Mouse (Mus musculus) erythroid progenitor cell, adult 5-6 weeks (primary cell): Measurements from ENCODE around the gene Mchr1. TPM values are rescaled to one million over a fixed set of nuclear protein-coding genes. Genes with fewer than 3 reads are reported as not detected.
A peak's percentile ranks its signal among the peaks of the same experiment; 100 is the strongest.
"Not testable (repeated sequence)": the region's sequence is repeated elsewhere in the genome, so short reads cannot be mapped to it uniquely, and the experiment has no call there.

Experiments
- ATAC-seq: replicated peaks from 2 replicates; pipeline ENCODE4 v1.8.0; 2016; ENCODE audit warnings: moderate number of reproducible peaks, mild to moderate bottlenecking, moderate TSS enrichment, inconsistent platforms; ENCODE audit not compliant: poor library complexity, low FRiP score, severe bottlenecking
- total RNA-seq, 2 experiments: library from RNA; stranded (forward) in 1 of 2; stranded (reverse) in 1 of 2; fragments of 150-400 nt in 1 of 2; fragments of 186-747, 209-891 nt in 1 of 2; gene quantifications; 2 replicates each; pipeline versions ENCODE4 v1.2.3 to v1.2.4; 2015 to 2017; ENCODE audit warnings: low replicate concordance in 2 of 2

Gene Mchr1
- total RNA-seq (2015; ENCODE audit: low replicate concordance) (not detected in 2 replicates), total RNA-seq (2017; ENCODE audit: low replicate concordance) (not detected in 2 replicates)

DNA sequence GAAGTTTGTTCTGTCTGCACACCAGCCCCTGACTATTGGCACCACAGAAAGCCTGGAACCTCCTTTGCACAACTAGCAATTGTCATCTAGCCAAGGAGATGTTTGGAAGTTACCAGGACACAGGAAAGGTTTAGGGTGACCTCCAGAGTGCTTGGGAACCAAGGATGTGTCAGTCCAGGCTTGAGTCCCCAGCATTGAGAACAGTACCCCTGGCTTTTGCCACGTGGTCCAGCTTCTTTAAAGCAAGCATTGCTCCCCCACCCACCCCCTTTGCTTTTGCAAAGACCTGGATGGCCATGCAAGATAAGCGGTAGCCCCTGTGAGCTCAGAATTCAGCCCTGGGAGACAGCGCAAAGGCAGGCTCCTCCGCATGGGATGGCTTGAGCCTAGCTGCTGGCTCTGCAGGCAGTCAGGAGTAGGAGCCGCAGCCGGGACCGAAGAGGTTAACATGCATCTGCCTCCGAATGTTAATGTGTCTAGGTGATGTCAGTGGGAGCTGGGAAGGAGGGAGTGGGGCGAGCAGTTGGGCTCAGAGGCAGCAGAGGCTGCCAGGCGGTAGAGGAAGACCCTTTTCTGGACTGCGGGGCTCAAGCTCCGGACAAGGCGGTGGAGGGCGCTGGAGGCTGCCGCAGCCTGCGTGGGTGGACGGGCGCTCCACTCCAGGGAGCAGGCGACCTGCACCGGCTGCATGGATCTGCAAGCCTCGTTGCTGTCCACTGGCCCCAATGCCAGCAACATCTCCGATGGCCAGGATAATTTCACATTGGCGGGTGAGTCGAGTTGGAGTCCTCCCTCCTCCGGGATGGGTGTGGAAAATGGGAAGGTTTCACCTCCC lies at the start of gene Mchr1:
Mchr1 (plus strand) TSS at position 414 of the 835 bp plus-strand sequence.
- no peak for ATAC-seq

DNA sequence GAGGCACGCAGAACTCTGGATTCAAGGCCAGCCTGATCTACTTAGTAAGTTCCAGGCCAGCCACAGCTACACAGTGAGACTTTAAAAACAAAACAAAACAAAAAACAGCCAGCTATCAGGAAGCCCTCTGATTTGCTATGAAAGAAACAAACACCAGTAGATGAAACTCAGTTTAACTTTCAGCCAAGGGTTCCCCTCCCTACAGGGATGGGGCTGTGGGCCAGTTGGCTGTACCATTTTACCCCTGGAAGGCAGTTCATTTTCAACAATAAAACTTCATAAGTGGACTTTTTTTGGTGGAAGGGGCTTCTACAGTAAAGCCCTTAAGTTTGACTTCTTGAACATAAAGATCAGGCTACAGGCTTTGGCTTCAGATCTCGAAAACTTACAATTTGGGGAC lies 46.2 kb upstream of the Mchr1 start:
- ATAC-seq: no peak

DNA sequence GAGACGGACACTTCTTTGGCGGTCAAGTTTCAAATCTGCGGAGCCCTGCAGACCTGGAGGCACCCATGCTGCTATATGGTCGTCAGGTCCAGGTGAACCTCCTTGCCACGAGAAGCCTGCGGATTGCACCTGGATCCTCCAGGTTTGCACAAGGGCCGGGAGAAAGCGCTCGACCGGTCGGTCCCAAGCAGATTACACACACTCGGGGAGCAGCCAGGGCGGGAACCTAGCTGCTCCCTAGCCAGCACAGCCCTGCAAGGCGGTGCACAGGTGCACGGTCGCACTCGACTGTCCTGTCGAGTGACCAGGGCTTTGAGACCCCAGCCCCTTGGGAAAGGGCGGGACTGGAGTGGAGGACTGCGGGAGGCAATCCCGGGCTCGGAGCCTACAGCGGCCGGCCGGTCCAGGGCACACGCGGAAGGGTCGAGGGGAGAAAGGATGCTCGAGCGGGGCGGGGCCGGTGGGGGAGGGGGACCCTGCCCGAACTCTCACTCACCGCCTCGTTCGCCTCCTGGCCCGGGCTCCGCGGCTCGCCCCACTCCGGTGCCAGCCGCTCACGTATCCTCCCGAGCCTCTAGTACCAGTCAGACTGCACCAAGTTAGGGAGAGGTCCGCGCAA lies 45.2 kb upstream of the Mchr1 start:
- 0 out of 2 replicates have a peak, but pooled peaks have one; percentile 21 for ATAC-seq

DNA sequence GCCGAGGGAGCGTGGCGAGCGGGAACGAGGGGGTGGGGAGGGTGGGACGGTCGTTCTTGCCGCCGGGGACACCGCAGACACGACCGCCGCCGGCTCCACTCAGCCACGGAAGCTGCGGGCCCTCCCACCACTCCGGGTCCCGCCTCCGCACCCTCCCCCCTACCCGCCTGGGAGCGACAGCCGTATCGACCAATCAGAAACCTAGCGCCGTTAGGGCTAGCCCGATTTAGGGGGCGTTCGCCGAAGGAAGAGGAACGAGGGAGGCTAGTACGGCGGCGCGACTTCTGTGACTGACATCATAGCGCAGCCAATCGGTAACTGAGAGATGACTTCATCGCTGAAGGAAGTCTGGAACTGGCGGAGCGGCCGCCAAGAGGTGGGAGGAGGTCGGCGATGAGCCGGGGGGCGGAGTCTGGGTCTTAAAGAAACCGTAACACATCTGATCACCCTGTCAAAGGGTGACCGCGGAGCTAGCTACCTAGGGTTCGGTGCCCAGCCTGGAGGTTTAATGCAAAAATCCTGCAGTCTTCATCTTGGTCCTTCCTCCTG lies 44.6 kb upstream of the Mchr1 start, which contains the start of gene Mrtfa:
Mrtfa (minus strand) TSS at position 128 of the 549 bp plus-strand sequence.
- peak; percentile 98 for ATAC-seq

DNA sequence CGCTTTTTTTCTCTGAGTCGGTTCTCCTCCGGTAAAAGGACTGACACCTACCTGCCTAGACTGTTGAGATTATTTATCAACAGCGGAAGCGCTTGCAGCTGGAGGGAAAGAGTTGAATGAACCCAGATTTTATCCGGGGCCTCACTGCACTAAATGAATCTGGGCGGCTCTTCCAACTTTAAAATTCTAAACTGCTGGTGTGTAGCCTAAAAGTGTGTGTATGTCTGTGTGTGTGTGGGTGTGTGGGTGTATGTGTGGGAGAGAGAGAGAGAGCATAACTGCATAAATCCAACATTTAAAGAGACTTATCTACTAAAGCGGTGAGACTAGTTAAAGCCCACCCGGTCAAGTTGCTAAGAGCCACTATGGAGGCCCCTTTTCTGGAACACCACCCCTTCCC lies 44.0 kb upstream of the Mchr1 start:
- no peak for ATAC-seq

DNA sequence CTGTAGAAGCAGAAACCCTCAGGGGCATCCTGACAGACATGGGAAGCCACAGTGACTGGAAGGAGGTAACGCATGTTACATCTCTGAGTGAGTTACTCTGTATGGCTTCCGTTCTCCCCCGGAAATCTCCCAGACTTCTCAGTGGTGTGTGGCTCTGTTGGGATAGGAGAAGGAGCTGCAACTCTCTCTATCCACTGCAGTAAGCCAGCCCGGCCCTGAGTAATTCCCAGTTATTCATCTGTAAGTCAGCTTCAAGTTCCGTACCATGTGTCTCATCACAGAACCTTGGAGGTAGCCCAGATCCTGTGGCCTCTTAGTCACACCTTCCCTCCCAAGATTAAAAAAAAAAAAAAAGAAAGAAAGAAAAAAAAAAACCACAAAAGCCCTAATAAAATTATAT lies 43.0 kb upstream of the Mchr1 start:
- no peak for ATAC-seq

DNA sequence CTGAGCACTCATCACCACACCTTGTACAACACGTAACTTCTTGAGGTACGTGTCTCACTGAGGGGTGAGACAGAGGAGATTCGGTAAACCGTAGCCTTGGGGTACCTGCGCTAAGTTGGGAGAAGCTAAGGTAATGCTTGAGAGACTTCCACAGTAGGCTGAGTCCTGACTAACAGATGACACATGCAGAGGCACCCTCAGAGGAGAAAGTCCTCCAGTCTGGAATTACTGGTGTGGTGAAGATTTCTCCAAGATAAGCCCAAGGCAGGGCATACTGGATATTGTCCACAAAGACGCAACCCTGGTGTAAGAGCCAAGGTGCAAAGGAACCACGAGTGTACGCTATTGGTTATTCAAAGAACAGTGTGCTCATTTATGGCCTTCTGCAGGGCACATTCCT lies 42.4 kb upstream of the Mchr1 start:
- no peak for ATAC-seq

DNA sequence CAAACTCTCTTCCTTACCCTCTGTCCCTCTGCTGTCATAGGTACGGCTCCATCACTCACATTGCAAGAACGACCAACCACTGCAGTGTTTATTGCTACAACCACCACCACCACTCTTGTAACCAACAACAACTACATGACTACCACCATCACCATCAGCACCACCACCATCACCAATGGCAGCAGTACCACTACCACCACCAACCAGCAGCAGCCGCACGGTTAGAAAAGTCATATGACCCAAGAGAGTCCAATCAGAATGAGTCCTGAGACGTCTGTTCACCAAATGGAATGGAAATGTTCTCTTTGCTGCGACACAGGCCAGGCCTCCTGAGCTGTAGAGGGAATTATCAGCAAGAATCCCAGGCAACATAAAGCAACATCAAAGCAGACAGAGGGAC lies 40.5 kb upstream of the Mchr1 start:
- no peak for ATAC-seq

DNA sequence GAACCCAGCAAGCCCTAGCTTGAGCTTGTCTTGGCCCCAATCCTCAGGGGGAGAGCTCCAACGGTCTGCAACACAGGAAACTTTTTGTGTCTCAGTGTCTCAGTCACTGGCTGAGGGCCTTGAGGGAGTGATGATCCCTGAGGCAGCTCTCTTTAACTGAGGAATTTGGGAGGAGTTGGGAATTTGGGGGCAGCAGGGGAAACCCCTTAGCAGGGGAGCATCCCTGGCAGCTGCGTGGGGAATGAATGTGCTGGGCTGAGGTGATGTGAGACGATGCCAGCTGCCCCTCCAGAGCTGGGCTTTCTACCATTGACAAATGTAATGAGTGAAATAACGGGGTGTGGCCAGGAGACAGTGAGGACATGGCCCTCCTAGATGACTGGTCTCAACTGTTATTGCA lies 39.9 kb upstream of the Mchr1 start:
- ATAC-seq: no peak

DNA sequence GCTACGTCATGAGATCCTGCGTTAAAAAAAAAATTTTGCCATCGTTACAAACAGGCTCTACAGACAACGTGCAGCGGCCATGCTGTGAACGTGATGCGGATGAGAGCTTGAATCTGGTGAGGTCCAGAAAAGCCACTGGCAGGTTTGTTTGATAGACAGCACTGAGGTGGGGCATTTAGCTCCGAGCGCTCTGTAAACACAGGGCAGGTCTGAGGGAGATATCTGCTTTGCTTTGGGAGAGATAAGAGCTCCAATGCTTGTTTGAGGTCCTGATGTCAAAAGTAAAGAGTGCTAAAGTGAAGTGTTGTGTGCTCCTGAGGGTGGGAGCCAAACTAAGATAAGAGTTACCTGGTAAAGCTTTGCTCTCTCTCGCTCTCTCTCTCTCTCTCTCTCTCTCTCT lies 38.1 kb upstream of the Mchr1 start:
- ATAC-seq: no peak

DNA sequence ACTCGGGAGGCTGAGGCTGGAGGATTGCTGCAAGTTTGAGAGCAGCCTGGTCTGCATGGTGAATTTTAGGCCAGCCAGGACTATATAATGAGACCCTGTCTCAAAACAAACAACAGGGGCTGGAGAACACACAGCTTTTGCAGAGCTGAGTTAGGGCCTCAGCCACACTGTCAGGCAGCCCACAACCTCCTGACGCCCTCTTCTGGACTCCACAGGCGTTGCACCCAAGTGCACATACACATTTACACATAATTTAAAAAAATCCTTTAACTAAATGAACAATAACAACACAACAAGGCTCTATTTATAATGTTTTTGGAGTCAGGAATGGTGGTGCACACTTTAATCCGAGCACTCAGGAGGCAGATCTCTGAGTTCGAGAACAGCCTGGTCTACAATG lies 36.9 kb upstream of the Mchr1 start:
- no peak for ATAC-seq

DNA sequence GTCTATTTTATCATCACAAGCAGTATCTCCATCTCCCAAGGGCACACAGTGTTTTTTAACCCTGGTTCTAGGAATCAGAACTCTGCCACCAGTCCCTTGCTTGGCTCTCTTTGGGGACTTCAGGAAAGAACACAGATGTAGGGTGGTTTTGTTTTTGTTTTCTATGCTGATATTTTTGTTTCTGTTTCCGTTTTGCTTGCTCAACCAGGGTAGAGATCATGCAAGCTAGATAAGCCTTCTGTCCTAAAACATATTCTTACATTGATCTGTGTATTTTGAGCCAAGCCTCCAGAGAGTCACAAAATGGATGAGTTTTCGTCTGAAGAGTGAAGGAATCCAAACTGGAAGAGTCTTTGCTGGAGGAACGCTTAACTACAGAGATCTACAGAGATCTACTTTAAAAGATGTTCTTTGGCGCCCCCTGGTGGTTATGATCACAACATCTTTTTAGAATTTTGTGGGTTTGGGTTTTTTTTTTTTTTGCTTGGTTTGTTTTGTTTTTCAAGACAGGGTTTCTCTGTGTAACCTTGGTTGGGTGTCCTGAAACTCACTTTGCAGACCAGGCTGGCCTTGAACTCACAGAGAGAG lies 35.8 kb upstream of the Mchr1 start:
- ATAC-seq: no peak; the same call in 1 of the 2 replicates

DNA sequence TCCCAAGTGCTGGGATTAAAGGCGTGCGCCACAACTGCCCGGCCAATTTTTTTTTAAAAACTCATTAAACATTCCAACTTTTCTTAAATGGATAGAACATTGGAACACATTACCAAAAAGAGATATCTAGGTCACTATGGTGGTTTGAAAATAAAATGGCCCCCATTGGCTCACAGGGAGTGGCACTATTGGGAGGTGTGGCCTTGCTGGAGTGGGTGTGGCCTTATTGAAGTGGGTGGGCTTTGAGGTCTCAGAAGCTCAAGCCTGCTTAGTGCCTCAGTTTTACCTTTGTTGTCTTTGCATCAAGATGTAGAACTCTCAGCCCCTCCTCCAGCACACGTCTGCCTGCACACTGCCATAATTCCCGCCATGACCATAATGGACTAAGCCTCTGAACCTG lies 32.8 kb upstream of the Mchr1 start:
- ATAC-seq: no peak

DNA sequence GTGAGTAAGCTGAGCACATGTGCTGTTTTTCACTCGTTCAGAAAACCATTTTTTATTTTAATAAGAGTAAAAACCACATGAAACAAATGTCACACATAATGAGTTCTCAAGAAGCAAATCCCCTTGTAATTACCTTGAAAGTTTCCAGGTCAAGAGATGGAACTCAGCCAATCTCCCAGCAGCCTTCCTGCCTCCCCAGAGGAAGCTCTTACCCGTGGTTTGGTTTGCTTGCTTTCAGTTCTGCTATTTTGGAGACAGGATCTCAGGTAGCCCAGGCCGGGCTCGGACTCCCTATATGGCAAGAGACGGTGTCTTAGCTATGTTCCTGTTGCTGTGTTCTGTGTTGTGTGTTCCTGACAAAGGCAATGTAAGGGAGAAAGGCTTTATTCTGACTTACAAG lies 24.8 kb upstream of the Mchr1 start:
- no peak for ATAC-seq

DNA sequence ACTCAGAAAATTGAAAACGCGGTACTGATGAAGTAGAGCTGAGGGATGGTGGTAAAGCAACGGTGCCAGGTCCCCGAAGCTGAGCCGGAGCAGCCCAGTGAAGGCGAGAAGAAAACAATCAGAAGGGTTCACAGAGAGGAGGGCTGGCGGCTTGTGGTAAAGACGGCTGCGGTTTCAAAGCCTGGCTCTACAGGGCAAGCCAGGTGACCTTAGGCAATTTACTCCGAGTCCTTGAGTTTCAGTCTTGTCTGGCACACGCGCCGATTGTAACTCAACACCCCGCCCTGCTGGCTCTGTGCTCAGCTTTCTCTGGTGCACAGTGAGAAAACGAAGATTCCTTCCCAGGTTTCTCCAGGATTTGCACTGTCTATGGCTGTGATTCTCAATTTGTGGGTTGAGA lies 22.3 kb upstream of the Mchr1 start:
- ATAC-seq: no peak

DNA sequence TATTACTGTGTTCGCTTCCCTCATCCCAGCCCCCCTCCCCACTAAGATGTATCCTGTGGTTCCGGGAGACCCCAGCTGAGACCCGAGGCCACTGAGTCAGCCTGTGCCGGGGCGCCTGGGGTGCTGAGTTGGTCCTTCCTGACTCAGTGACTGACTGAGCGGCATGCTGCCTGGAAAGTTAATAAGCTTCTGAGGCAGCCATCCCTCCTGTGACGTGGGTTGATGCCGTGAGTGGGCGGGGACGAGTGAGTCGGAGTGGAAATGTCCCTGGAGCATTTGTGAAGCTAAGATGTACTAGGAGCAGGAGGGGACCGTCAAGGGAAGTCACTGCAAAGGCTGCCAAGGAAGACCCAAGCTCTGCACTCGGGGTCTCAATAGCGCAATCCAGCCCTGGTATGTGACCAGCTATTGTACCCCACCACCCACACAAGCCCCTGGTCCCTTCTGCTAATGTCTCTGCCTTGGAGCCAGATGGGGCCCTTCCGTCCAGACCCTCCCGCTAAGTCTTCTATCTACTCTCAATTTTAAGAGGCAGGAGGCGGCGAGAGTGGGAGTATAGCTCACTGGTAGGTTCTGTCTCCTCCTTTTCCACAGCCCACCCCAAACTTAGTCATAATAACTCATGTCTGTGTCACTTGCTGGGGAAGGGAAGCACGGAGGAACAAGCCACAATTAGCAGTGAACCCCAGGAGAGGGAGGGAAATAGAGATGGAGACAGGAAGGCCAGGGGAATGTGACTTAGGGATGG lies 18.2 kb upstream of the Mchr1 start:
- no peak for ATAC-seq

DNA sequence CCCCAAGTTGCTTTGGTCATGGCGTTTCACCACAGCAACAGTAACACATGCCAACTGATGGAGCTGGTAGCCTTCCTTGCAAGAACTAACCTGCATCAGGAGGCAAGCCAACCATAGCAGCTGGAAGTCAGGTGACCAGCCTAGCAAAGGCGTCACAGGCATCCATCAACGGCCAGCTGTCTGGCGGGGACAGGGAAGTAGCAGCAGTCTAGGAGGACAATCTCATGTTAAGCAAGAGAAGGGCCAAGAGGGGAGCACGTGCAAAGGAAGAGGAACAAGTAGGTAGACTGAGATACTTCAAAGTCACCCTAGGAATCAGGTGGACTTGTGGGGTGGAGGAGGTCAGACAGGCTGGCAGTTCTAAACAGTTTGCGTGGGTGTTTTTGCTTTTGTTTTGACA lies 16.2 kb upstream of the Mchr1 start:
- no peak for ATAC-seq

DNA sequence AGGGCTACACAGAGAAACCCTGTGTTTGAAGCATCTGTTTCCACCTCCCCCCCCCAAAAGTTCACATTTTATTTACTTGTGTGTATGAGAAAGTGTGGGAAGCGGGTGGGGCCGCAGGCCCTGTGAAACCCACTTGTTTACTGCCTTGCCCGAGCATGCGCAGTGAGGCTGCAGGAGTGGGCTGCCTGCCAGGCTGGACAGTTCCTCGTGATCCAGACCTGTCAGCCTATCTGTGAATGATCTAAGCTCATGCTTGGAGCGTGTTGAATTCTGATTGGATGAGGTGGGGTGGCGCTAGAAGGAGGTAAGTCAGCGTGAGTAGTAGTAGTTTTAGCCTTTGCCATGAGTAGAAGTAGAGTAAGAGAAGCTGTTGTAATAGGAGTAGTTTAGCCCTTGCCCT lies 15.2 kb upstream of the Mchr1 start:
- ATAC-seq: not testable (repeated sequence)

DNA sequence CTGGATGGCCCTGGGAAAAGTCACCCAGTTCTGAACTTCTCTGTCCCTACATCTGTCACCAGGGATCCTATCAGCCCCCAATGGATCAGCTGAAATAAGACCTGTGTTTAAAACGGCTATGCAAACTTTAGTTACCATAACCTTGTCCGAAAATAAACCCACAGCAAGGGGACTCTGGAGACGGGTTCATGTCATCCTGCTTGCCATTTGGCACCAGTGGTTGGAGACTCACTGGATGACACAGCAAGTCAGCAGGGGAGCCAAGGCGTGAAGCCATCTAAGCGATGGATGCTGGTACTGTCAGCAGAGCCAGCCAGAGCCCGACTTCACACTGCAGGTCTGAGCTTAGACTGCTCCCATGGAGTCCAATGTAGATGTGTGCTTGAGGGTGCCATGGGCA lies 13.9 kb upstream of the Mchr1 start:
- ATAC-seq: no peak

DNA sequence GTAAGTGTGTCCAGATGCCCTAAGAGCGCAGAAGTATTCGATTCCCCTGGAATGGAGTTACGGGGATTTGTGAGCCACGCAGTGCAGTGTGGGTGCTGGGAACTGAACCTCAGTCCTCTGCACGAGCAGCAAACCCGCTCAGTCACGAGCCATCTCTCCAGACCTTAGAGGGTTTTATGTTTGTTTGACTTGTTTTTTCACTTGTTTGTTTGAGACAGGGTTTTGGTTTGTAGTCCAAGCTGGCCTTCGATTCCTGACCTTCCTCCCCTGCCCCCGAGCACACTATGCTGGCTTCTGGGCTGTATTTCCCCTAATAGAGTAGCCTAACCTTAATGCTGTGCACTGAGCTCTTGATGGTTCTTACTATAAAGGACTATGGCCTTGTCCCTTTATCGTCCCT lies 10.3 kb upstream of the Mchr1 start:
- ATAC-seq: no peak
